Mouse (Mus musculus) thymus, postnatal 10 days (tissue): ENCODE measurements around the gene Rhof.
A peak's percentile ranks its signal among the peaks of the same experiment; 100 is the strongest.
"Not testable (repeated sequence)": the region's sequence is repeated elsewhere in the genome, so short reads cannot be mapped to it uniquely, and the experiment has no call there.

Experiments
- DNase-seq, 2 experiments: peaks; one replicate each; pipeline ENCODE4 v3.0.0; 2021; ENCODE audit warnings: low spot score in 2 of 2

Gene Rhof

DNA sequence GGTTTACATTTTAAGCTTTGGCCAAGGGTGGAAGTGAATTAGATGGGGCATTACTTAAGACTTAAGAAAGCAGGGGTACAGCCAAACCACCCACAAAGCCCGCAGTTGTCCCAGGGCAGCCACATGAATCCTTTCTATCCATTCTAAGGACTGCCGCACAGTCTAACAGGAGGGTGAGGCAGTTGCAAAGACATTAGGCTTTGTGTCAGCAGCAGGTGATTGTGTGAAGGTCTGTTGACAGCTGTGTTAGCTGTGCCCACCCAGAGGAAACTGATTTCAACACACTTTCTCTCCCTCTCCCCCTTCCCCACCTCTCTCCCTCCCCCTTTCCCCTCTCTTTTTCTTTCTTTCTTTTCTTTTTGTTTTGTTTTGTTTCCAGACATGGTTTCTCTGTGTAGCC is 63.8 kb downstream of the Rhof start:
- DNase-seq: no peak

DNA sequence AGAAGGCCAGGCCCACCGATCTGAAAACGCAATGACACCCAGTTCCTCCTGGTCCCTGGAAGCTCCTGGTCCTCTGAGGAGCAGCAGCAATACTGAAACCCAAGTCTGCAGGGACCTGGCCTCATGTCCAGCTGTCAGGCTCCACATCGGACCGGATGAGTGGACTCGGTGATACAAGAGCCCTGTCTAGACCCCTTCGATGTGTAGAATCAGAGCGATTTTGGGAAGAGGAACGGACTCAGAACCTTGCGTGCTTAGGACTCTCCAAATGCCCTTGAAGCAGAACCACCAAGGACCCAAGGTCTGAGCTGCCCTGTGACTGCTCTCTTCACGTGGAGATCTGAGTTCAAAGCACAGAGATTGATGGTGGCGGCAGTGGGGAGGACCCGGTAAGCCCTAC is 64.4 kb downstream of the Rhof start, which contains the start of gene Tmem120b:
Gene Tmem120b, plus strand, starts transcription at position 301 of the 400 bp plus-strand sequence.
- DNase-seq: no peak

DNA sequence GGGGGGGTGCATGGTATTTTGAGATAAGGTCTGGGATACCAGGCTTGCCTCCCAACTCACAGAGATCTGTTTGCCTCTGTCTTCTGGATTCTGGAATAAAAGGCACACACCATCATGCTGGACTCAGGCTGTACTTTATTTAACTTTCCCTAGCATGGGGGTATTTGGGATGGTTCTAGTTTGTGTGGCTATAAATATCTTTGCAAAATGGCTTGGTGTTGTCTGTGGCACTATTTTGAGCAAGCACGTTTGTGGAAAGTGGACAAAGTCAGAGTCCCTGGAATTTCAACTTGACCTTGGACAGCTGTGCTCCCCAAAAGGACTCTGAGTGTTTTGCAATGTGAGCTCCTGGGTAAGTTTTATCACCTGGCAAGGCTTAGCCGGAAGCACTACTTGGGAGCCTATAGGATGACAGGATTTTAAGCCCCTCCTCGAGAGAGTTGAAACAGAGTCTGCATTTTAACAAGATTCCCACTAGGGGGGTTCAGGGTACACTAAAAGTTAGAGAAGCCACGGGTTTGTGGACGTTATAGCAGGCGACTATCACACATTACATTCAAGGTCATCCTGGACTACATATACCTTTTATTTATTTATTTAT is 65.0 kb downstream of the Rhof start:
- DNase-seq: peak; percentile 56 to 74

DNA sequence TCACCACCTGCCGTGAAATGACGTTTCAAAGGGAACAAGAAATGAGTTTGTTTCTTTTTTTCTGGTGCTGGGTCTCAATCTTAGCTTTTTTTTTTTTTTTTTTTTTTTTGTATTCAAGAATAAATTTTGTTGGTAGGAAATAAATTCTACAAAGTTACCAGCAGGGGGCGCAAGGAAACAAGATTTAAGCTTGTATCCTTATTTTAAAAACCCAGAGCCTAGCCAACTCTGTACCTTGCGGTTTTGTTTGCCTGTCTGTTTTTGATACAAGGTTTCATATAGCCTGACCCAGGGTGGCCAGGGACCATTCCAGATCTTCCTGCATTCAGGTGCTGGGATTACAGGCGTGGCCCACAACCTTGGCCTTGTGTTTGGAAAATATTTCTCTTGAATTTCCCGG is 68.3 kb downstream of the Rhof start:
- DNase-seq: peak in 1 of 2 experiments; percentile 86

DNA sequence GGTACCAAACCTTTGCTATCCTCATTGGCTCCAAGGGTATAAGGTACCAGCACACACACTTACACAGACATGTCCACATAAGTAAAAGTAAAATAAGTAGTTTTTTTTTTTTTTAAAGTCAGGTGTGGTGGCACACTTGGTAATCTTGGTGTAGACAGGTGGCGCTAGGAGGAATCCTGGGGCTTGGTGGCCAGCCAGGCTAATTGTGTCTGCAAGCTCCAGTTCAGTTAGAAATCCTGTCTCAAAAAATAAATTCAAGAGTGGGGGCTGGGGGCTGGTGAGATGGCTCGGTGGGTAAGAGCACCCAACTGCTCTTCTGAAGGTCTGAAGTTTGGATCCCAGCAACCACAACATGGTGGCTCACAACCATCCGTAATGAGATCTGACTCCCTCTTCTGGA is 69.4 kb downstream of the Rhof start:
- no peak for DNase-seq

DNA sequence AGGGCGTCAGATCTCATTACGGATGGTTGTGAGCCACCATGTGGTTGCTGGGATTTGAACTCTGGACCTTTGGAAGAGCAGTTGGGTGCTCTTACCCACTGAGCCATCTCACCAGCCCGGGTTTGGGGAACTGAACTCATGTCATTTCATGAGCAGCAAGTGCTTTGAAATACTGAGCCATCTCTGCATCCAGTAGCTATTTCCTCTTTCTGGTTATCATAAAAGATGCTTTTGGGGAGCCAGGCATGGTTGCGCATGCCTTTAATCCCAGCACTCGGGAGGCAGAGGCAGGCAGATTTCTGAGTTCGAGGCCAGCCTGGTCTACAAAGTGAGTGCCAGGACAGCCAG is 71.1 kb downstream of the Rhof start:
- not testable (repeated sequence) for DNase-seq

DNA sequence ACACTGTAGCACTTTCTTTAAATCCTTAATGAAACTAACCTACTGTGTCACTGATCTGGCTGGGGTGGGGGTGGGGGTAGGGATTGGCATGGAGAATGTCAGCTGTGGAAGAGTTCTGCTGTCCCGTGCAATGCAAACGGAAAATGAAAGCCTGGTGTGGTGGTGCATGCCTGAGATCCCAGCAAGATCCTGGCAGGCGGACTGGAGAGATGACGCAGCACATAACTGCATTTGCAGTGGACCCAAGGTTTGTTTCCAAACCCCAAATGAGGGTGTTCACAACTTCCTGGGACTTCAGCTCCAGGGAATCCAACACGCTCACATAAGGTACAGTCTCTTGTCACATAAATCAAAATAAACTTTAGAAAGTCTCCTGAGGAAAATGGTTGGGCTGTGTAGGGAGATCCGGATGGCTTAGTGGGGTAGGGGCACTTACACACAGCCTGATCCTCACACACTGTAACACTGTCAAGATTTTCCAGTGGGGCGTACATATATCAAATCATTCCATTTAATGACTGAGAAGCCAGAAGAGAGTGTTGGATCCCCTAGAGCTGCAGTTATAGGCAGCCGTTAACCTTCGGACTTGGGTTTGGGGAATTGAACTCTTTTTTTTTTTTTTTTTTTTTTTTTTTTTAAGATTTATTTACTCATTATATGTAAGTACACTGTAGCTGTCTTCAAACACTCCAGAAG is 71.6 kb downstream of the Rhof start:
- no peak for DNase-seq

- DNase-seq: peak in 1 of 2 experiments; percentile 70
Measured at GRCm38 (mm10) chr5:123059757-123060520, 72.6 kb downstream of the Rhof start.

DNA sequence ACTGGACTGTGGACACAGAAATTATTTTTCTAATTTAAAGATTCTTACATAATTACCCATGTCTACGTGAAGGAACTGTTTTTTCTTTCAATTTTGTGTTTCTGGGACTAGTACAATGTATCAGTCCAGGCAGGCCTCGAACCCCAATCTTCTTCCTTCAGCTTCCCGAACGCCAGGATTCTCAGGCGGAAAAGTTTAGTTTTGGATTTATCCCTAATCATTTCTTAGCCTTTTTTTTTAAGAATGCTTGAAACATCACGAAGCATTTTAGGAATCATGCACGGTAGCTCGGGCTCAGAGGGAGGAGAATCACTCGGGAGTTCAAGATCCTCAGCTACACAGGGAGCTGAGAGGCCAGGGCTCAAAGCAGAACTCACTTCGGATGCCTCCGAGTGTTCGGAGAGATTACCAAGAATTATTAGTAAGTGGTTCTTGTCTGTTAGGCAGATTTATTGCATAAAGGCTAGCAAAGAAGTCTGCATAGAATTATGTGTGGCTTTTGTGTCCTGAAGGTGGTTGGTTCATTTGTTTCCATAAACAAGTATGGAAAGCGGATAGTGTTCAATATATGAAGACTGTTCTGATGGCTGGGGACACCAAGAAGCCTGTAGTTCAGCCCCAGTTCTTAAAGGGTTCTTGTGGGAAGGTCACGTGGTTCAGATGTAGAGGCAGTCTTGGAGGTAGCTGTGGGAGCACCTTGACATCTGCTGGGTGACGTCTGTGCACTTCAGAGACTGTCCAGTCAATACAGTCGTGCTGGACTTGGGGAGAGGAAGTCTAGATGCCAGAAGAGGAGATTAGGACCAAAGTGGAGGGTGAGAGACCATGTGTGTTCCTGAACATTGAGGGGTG is 74.0 kb downstream of the Rhof start:
- no peak for DNase-seq

DNA sequence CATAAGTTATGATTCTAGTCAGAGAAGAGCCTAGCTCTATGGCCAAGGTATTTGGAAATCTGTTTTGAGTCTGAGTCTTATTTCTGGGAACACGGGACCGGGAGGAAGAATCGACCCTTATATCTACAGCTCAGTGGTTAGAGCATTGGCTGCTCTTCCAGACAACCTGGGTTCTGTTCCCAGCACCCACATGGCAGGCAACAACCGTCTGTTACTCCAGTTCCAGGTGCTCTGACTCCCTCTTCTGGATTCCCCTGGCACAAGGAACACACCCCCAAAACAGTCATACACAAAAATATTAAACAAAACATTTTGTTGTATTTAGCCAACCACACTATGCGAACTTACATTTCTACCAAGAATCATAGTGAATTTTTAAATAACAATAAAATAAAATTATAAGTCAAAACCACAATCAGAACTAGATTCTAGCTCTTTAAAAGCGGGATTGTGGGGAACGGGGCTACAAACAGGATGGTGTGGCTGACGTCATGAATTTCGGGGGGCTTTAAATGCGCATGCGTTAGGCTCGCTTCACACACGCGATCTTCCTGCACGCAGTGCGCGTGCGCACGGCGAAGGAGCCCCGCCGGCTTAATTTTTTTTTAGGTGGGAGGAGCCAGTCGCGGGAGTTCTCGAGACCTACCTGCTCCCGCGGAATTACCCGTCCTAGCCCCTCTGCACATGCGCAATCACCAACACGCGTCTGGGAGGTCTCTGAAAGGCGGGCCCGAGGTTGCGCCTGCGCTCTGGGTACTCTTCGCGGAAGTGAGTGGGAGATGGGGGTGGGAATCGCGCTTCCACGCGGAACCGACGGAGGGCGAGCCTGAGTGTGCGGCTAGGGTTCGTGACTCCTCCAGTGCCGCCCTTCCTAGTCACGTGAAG is 74.9 kb downstream of the Rhof start:
- peak; percentile 99 to 100 for DNase-seq
